Mouse (Mus musculus): ENCODE results near the gene Hand1.

Hand1 gene

GRCm38 (mm10) chr11:57790866-57791535, 41.6 kb downstream of the Hand1 start:
- ChIA-PET POLR2A (interaction anchor here (0.6 to 3.3 kb wide), 20 partner anchors 8 to 1546 kb away, joined by 3 to 16 read pairs (median 4); partner anchors contain the start of gene Sap30l (in 1 of the 4)), CTCF (interaction anchor here (0.6 to 1.3 kb wide), 13 partner anchors 12 to 1126 kb away, joined by 3 to 8 read pairs (median 3); no protein-coding TSS in a partner anchor)

- ChIA-PET CTCF (interaction anchor here (0.6 to 5.1 kb wide), 36 partner anchors 9 to 356 kb away, joined by 3 to 40 read pairs (median 4); partner anchors contain the start of gene Hand1 (in 1 of the 4)), POLR2A (interaction anchor here in 3 of 4 experiments (1.1 to 3.5 kb wide), 6 partner anchors 9 to 148 kb away, joined by 3 to 23 read pairs (median 3); no protein-coding TSS in a partner anchor)
Measured at GRCm38 (mm10) chr11:57787913-57788312, 44.7 kb downstream of the Hand1 start.

- CTCF ChIA-PET, result interaction anchor here (0.5 to 5.1 kb wide), 51 partner anchors 8 to 1838 kb away, joined by 3 to 40 read pairs (median 4); partner anchors contain the start of gene Hand1 (in 1 of the 4)
- POLR2A ChIA-PET, result interaction anchor here (0.5 to 3.5 kb wide), 10 partner anchors 8 to 150 kb away, joined by 3 to 23 read pairs (median 3); no protein-coding TSS in a partner anchor
Measured at GRCm38 (mm10) chr11:57786616-57787418, 45.8 kb downstream of the Hand1 start.

- ChIA-PET CTCF (interaction anchor here in 2 of 4 experiments (0.9 to 3.6 kb wide), 2 partner anchors 231 to 469 kb away, joined by 3 to 34 read pairs; no protein-coding TSS in a partner anchor), POLR2A (interaction anchor here in 2 of 4 experiments (0.5 to 1.3 kb wide), 3 partner anchors 94 to 471 kb away, joined by 3 to 5 read pairs (median 4); no protein-coding TSS in a partner anchor)
Measured at GRCm38 (mm10) chr11:57779824-57780223, 52.8 kb downstream of the Hand1 start.
